Mouse (Mus musculus) CH12.LX (cell line): ENCODE data around the gene Prss12. TPM values are rescaled to one million over a fixed set of nuclear protein-coding genes. Genes with fewer than 3 reads are reported as not detected.

Experiments used
- DNase-seq: peaks from one replicate; pipeline ENCODE4 v3.0.0-alpha.2; 2013; ENCODE audit errors: extremely low read depth
- H3K27ac ChIP-seq: 2 replicates; pipeline ENCODE4 v1.5.1; 2012; ENCODE audit warnings: low read depth, mild to moderate bottlenecking, control low read depth, moderate library complexity; ENCODE audit not compliant: insufficient read depth
- H3K27me3 ChIP-seq: replicated peaks from 2 replicates; pipeline ENCODE3; 2012; ENCODE audit warnings: inconsistent platforms
- H3K36me3 ChIP-seq, 2 experiments: replicated peaks in 1 of 2; 2 replicates each; pipeline versions ENCODE3 to v1.6.1; 2012; ENCODE audit warnings: inconsistent platforms in 1 of 2, low read length in 1 of 2, mild to moderate bottlenecking in 1 of 2, mixed read lengths in 1 of 2, moderate library complexity in 1 of 2; ENCODE audit not compliant: control insufficient read depth in 1 of 2, insufficient read depth in 1 of 2
- H3K4me1 ChIP-seq, 2 experiments: 2 replicates each; pipeline ENCODE4 v1.6.1; 2012; ENCODE audit warnings: inconsistent platforms in 1 of 2, moderate library complexity in 1 of 2; ENCODE audit not compliant: insufficient read depth in 2 of 2, control insufficient read depth in 1 of 2
- H3K4me2 ChIP-seq: 2 replicates; pipeline ENCODE4 v1.6.1; 2012; ENCODE audit warnings: low read depth, mild to moderate bottlenecking, control low read depth; ENCODE audit not compliant: poor library complexity, insufficient read depth, severe bottlenecking
- H3K4me3 ChIP-seq, 3 experiments: fragments of 150-350 bp in 1 of 3; sonication (generic) in 1 of 3; replicated peaks in 1 of 3; 2 replicates each; pipeline versions ENCODE3 to v1.5.1; 2011 to 2012; ENCODE audit warnings: low read depth in 2 of 3, low read length in 2 of 3, mild to moderate bottlenecking in 2 of 3, moderate library complexity in 2 of 3, control low read depth in 1 of 3, improper control_type of control experiment in 1 of 3, inconsistent platforms in 1 of 3, mixed read lengths in 1 of 3; ENCODE audit not compliant: poor library complexity in 1 of 3
- H3K79me2 ChIP-seq: replicated peaks from 2 replicates; pipeline ENCODE4 v1.6.1; 2012; ENCODE audit warnings: mild to moderate bottlenecking, moderate library complexity; ENCODE audit not compliant: control insufficient read depth, poor library complexity, insufficient read depth, severe bottlenecking; ENCODE audit errors: extremely low read depth
- H3K9ac ChIP-seq: 2 replicates; pipeline ENCODE4 v1.6.1; 2012; ENCODE audit warnings: low read depth, mild to moderate bottlenecking, control low read depth, moderate library complexity; ENCODE audit not compliant: insufficient read depth
- H3K9me3 ChIP-seq: replicated peaks from 2 replicates; pipeline ENCODE3; 2012; ENCODE audit warnings: low read length, inconsistent platforms, mixed read lengths
- BHLHE40 ChIP-seq: IDR thresholded peaks from 2 replicates; pipeline ENCODE4 v1.6.1; 2011; ENCODE audit warnings: mild to moderate bottlenecking, low read depth, low read length, improper control_type of control experiment
- CHD1 ChIP-seq: IDR thresholded peaks from 2 replicates; pipeline ENCODE4 v1.6.1; 2012; ENCODE audit warnings: low read depth, low read length, improper control_type of control experiment, inconsistent platforms
- CHD2 ChIP-seq: IDR thresholded peaks from 2 replicates; pipeline ENCODE4 v1.6.1; 2011; ENCODE audit warnings: low read length, improper control_type of control experiment
- CTCF ChIP-seq, 2 experiments: IDR thresholded peaks in 1 of 2; conservative IDR thresholded peaks in 1 of 2; 2 replicates each; pipeline ENCODE4 v1.5.1; 2011 to 2012; ENCODE audit warnings: low read depth in 2 of 2, low read length in 2 of 2, improper control_type of control experiment in 1 of 2, inconsistent platforms in 1 of 2, mild to moderate bottlenecking in 1 of 2, moderate library complexity in 1 of 2
- E2F4 ChIP-seq: IDR thresholded peaks from 2 replicates; pipeline ENCODE4 v1.6.1; 2011; ENCODE audit warnings: low read depth, low read length, improper control_type of control experiment; ENCODE audit not compliant: insufficient replicate concordance
- ELF1 ChIP-seq: IDR thresholded peaks from 2 replicates; pipeline ENCODE4 v1.6.1; 2014; ENCODE audit warnings: low read depth, mild to moderate bottlenecking, inconsistent platforms, low read length, improper control_type of control experiment
- GABPA ChIP-seq: IDR thresholded peaks from 2 replicates; pipeline ENCODE4 v1.6.1; 2012; ENCODE audit warnings: low read depth, low read length, improper control_type of control experiment, inconsistent platforms; ENCODE audit not compliant: insufficient replicate concordance
- HCFC1 ChIP-seq: IDR thresholded peaks from 2 replicates; pipeline ENCODE4 v1.6.1; 2012; ENCODE audit warnings: low read depth, mild to moderate bottlenecking, inconsistent platforms, low read length, improper control_type of control experiment
- JUND ChIP-seq: conservative IDR thresholded peaks from 2 replicates; pipeline ENCODE4 v1.6.1; 2011; ENCODE audit warnings: low read depth, low read length, improper control_type of control experiment
- MAFK ChIP-seq: IDR thresholded peaks from 2 replicates; pipeline ENCODE4 v1.6.1; 2011; ENCODE audit warnings: low read length, improper control_type of control experiment; ENCODE audit not compliant: insufficient replicate concordance
- MAX ChIP-seq: IDR thresholded peaks from 2 replicates; pipeline ENCODE4 v1.6.1; 2011; ENCODE audit warnings: low read length, improper control_type of control experiment
- MXI1 ChIP-seq: IDR thresholded peaks from 2 replicates; pipeline ENCODE4 v1.6.1; 2011; ENCODE audit warnings: mild to moderate bottlenecking, low read depth, low read length, improper control_type of control experiment
- NELFE ChIP-seq: IDR thresholded peaks from 2 replicates; pipeline ENCODE4 v1.6.1; 2011; ENCODE audit warnings: low read depth, low read length, improper control_type of control experiment
- PAX5 ChIP-seq: IDR thresholded peaks from 2 replicates; pipeline ENCODE4 v1.6.1; 2012; ENCODE audit warnings: low read length, inconsistent platforms, mixed read lengths
- RAD21 ChIP-seq: IDR thresholded peaks from 2 replicates; pipeline ENCODE4 v1.6.1; 2011; ENCODE audit warnings: low read depth, mild to moderate bottlenecking, low read length, improper control_type of control experiment, moderate library complexity
- RCOR1 ChIP-seq: conservative IDR thresholded peaks from 2 replicates; pipeline ENCODE4 v1.6.1; 2012; ENCODE audit warnings: low read depth, mild to moderate bottlenecking, inconsistent platforms, low read length, improper control_type of control experiment
- SMC3 ChIP-seq: IDR thresholded peaks from 2 replicates; pipeline ENCODE4 v1.6.1; 2011; ENCODE audit warnings: low read depth, low read length, improper control_type of control experiment
- UBTF ChIP-seq: IDR thresholded peaks from 2 replicates; pipeline ENCODE4 v1.6.1; 2012; ENCODE audit warnings: low read depth, mild to moderate bottlenecking, inconsistent platforms, low read length, improper control_type of control experiment, moderate library complexity
- USF1 ChIP-seq: IDR thresholded peaks from 2 replicates; pipeline ENCODE4 v1.6.1; 2014; ENCODE audit warnings: low read depth, mild to moderate bottlenecking, inconsistent platforms, low read length, improper control_type of control experiment
- ZC3H11A ChIP-seq: IDR thresholded peaks from 2 replicates; pipeline ENCODE4 v1.6.1; 2012; ENCODE audit warnings: low read depth, mild to moderate bottlenecking, inconsistent platforms, low read length, improper control_type of control experiment
- ZKSCAN1 ChIP-seq: IDR thresholded peaks from 2 replicates; pipeline ENCODE4 v1.6.1; 2012; ENCODE audit warnings: low read depth, inconsistent platforms, low read length, improper control_type of control experiment, borderline replicate concordance
- ZMIZ1 ChIP-seq: IDR thresholded peaks from 2 replicates; pipeline ENCODE4 v1.6.1; 2012; ENCODE audit warnings: low read depth, mild to moderate bottlenecking, inconsistent platforms, low read length, improper control_type of control experiment
- dilution Hi-C: fragments of 300-500 bp; cut with MboI; formaldehyde crosslinking; loops from 2 replicates; pipeline ENCODE4 v1.14.3; 2020; ENCODE audit warnings: low sequenced_read_pairs; ENCODE audit not compliant: extremely low pct_unique_long_range_greater_than_20kb, extremely low pct_ligation_motif_present
- in situ Hi-C: fragments of 300-500 bp; cut with MboI; formaldehyde crosslinking; loops from 3 replicates; pipeline ENCODE4 v1.14.3; 2019; ENCODE audit warnings: low sequenced_read_pairs, low pct_ligation_motif_present, low pct_unique_long_range_greater_than_20kb, mixed read lengths
- polyA plus RNA-seq: library from polyadenylated mRNA; unstranded; fragments of >175 nt; gene quantifications from 2 replicates; pipeline ENCODE4 v1.2.1, GENCODE M21; 2012; ENCODE audit warnings: low read depth; ENCODE audit not compliant: insufficient read length
- total RNA-seq, 2 experiments: library from RNA; depleted of rRNA; stranded (reverse); fragments of 300-350 nt in 1 of 2; fragments of >200 nt in 1 of 2; gene quantifications; 2 replicates each; pipeline ENCODE4 v1.2.3; 2012 to 2014

The Prss12 gene
- total and polyA plus RNA-seq, 3 experiments = 0.13 TPM; not detected in 2

DNA sequence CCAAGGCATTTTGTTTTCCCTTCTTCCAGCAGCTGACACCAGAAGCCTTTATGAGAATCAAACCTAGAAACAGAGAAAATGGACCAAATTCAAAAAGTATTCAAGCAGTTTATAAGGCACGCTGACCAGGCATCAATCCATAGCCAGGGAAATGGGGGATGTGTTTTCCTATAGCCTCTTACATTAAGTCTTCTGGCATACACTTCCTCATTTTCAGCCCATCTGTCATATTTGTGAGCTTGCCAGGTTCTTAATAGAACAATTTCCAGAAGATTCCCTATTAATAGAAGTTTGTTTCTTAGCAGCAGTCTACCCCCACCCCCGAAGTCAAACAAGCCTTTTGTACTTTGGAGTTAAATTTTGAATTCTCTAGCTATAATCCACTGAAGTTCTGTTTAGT lies 84.4 kb downstream of the Prss12 start:
- dilution Hi-C loops = no loop called here
- Histone ChIP-seq H3K27ac (no peak overlapping the region), H3K36me3 (no peaks in the 10 kb centered on the region), H3K9me3 (no peaks in the 10 kb centered on the region), H3K9ac (no peak overlapping the region), H3K4me2 (no peak overlapping the region), H3K4me3 (no peak overlapping the region), H3K27me3 (no peaks in the 10 kb centered on the region), H3K79me2 (no peaks in the 10 kb centered on the region), H3K4me1 (no peaks in the 10 kb centered on the region)
- in situ Hi-C loops = no loop called here
- no peak for DNase-seq
- TF ChIP-seq ELF1 (no peak), JUND (no peak), BHLHE40 (no peak), RAD21 (no peak), ZKSCAN1 (no peak), CHD1 (no peak), NELFE (no peak), SMC3 (no peak), MAX (no peak), E2F4 (no peak), RCOR1 (no peak), MAFK (no peak), ZC3H11A (no peak), PAX5 (no peak), USF1 (no peak), UBTF (no peak), CHD2 (no peak), HCFC1 (no peak), MXI1 (no peak)

DNA sequence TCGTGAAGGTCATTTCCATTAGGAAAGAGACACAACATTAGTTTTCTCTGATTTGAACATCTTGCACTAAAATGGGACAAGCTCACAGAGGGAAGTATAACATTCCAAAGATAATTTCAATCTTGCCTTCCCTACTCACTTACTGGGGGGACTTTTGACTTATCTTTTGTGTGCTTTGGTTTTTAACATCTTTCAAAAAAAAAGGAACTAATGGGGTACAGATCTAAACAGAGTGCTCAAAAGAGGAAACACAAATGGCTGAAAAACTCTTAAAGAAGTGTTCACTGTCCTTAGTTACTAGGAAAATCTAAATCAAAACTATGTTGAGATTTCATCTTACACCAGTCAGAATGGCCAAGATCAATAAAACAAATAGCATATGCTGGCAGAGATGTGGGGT lies 90.6 kb downstream of the Prss12 start:
- in situ Hi-C loops = no loop called here

More for the DNA sequence above, 90.6 kb downstream of the Prss12 start:
- no peaks in the 10 kb centered on the region for H3K27me3 ChIP-seq
- dilution Hi-C loops = no loop called here
- H3K9ac ChIP-seq = no peak overlapping the region
- no peaks in the 10 kb centered on the region for H3K79me2 ChIP-seq
- no peak for DNase-seq
- no peak overlapping the region for H3K4me2 ChIP-seq
- no peak overlapping the region for H3K4me3 ChIP-seq
- no peak overlapping the region for H3K27ac ChIP-seq
- H3K4me1 ChIP-seq = no peaks in the 10 kb centered on the region
- no peaks in the 10 kb centered on the region for H3K9me3 ChIP-seq
- no peak for TF ChIP-seq CTCF (conservative IDR thresholded peaks at IDR 0.05 in 1 of 2, IDR thresholded peaks at IDR 0.05 in 1 of 2; ENCODE audit: low read depth in 2 of 2, low read length in 2 of 2)
- no peak for TF ChIP-seq GABPA
- no peak for TF ChIP-seq RCOR1
- TF ChIP-seq CHD2 = no peak
- TF ChIP-seq ZMIZ1 = no peak
- no peaks in the 10 kb centered on the region for H3K36me3 ChIP-seq
